Mouse (Mus musculus): ENCODE measurements around the gene Uhrf1. TPM values are rescaled to one million over a fixed set of nuclear protein-coding genes. Genes with fewer than 3 reads are reported as not detected.

Gene Uhrf1
- polyA plus RNA-seq, 1 experiment from 2014 or later, result 160 TPM

- WGBS, result 8% methylated on average over 18 of the region's 21 CpGs
- peak; percentile 90 for ATAC-seq (ENCODE audit: insufficient number of reproducible peaks, insufficient read depth, low FRiP score, low TSS enrichment)
- Histone ChIP-seq H3K9ac (peak within 1 kb of the TSS; percentile 56), H3K4me3 (peak within 1 kb of the TSS; percentile 45), H3K27me3 (no peaks in the 10 kb centered on the region), H3K4me1 (peaks cover 12% of the 10 kb centered on the region; the same call in 1 of the 2 replicates), H3K36me3 (peaks cover 26% of the 10 kb centered on the region), H3K9me3 (no peaks in the 10 kb centered on the region), H3K27ac (peak within 1 kb of the TSS; percentile 82), H3K4me2 (replicated peaks) (peak within 1 kb of the TSS; percentile 64)
Measured at GRCm38 (mm10) chr17:56276643-56277566, 26.2 kb upstream of the Uhrf1 start, which contains the start of gene Ticam1. Gene Ticam1, minus strand, starts transcription at chr17:56276786.

GRCm38 (mm10) chr17:56277567-56277893, 25.6 kb upstream of the Uhrf1 start:
- no peaks in the 10 kb centered on the region for H3K9me3 ChIP-seq

GRCm38 (mm10) chr17:56278340-56278739, 24.8 kb upstream of the Uhrf1 start:
- no peak for ATAC-seq (ENCODE audit: insufficient number of reproducible peaks, insufficient read depth, low FRiP score, low TSS enrichment)
- Histone ChIP-seq H3K4me2 (replicated peaks) (no peak overlapping the region), H3K4me1 (peaks cover 12% of the 10 kb centered on the region; the same call in 1 of the 2 replicates), H3K9ac (no peak overlapping the region), H3K27ac (no peak overlapping the region), H3K4me3 (no peak overlapping the region), H3K27me3 (no peaks in the 10 kb centered on the region), H3K9me3 (no peaks in the 10 kb centered on the region), H3K36me3 (peaks cover 33% of the 10 kb centered on the region)
- 95% methylated on average over 5 of the region's 5 CpGs for WGBS

More at GRCm38 (mm10) chr17:56277567-56277893, 25.6 kb upstream of the Uhrf1 start:
- Histone ChIP-seq H3K36me3 (peaks cover 27% of the 10 kb centered on the region), H3K4me1 (peaks cover 12% of the 10 kb centered on the region; the same call in 1 of the 2 replicates), H3K4me3 (peak overlapping the region; percentile 45; the same call in 1 of the 2 replicates), H3K27me3 (no peaks in the 10 kb centered on the region), H3K9ac (no peak overlapping the region), H3K4me2 (replicated peaks) (peak overlapping the region; percentile 64), H3K27ac (peak overlapping the region; percentile 82)
- 54% methylated on average over 2 of the region's 2 CpGs for WGBS
- no peak for ATAC-seq (ENCODE audit: insufficient number of reproducible peaks, insufficient read depth, low FRiP score, low TSS enrichment)

GRCm38 (mm10) chr17:56279481-56280155, 23.5 kb upstream of the Uhrf1 start:
- H3K27me3 ChIP-seq, result no peaks in the 10 kb centered on the region
- H3K27ac ChIP-seq, result no peak overlapping the region
- H3K9me3 ChIP-seq, result no peaks in the 10 kb centered on the region
- H3K4me2 ChIP-seq (replicated peaks), result no peak overlapping the region
- 88% methylated on average over 12 of the region's 12 CpGs for WGBS
- H3K4me1 ChIP-seq, result peaks cover 12% of the 10 kb centered on the region; the same call in 1 of the 2 replicates
- no peak overlapping the region for H3K9ac ChIP-seq
- ATAC-seq (ENCODE audit: insufficient number of reproducible peaks, insufficient read depth, low FRiP score, low TSS enrichment), result no peak
- H3K36me3 ChIP-seq, result peaks cover 40% of the 10 kb centered on the region
- no peak overlapping the region for H3K4me3 ChIP-seq

- no peak for ATAC-seq (ENCODE audit: insufficient number of reproducible peaks, insufficient read depth, low FRiP score, low TSS enrichment)
- no peak overlapping the region for H3K4me2 ChIP-seq (replicated peaks)
- no peaks in the 10 kb centered on the region for H3K9me3 ChIP-seq
- no peak overlapping the region for H3K4me3 ChIP-seq
- H3K27me3 ChIP-seq, result no peaks in the 10 kb centered on the region
- H3K4me1 ChIP-seq, result peaks cover 12% of the 10 kb centered on the region; the same call in 1 of the 2 replicates
- WGBS, result 91% methylated on average over 12 of the region's 12 CpGs
- no peak overlapping the region for H3K27ac ChIP-seq
- H3K36me3 ChIP-seq, result peaks cover 56% of the 10 kb centered on the region
- no peak overlapping the region for H3K9ac ChIP-seq
Measured at GRCm38 (mm10) chr17:56281193-56281592, 21.9 kb upstream of the Uhrf1 start.

- no peak overlapping the region for H3K9ac ChIP-seq
- no peak overlapping the region for H3K4me3 ChIP-seq
- H3K27me3 ChIP-seq, result no peaks in the 10 kb centered on the region
- peaks cover 63% of the 10 kb centered on the region for H3K36me3 ChIP-seq
- H3K27ac ChIP-seq, result no peak overlapping the region
- WGBS, result 73% methylated on average over 4 of the region's 4 CpGs
- ATAC-seq (ENCODE audit: insufficient number of reproducible peaks, insufficient read depth, low FRiP score, low TSS enrichment), result no peak
- H3K4me2 ChIP-seq (replicated peaks), result no peak overlapping the region
- peaks cover 7% of the 10 kb centered on the region for H3K4me1 ChIP-seq
- no peaks in the 10 kb centered on the region for H3K9me3 ChIP-seq
Measured at GRCm38 (mm10) chr17:56282802-56283201, 20.3 kb upstream of the Uhrf1 start.

GRCm38 (mm10) chr17:56283316-56283715, 19.8 kb upstream of the Uhrf1 start:
- H3K9ac ChIP-seq, result no peak overlapping the region
- no peaks in the 10 kb centered on the region for H3K27me3 ChIP-seq
- H3K27ac ChIP-seq, result no peak overlapping the region
- ATAC-seq (ENCODE audit: insufficient number of reproducible peaks, insufficient read depth, low FRiP score, low TSS enrichment), result no peak
- no peak overlapping the region for H3K4me2 ChIP-seq (replicated peaks)
- WGBS, result 90% methylated on average over 8 of the region's 8 CpGs
- H3K9me3 ChIP-seq, result no peaks in the 10 kb centered on the region
- H3K4me1 ChIP-seq, result peaks cover 12% of the 10 kb centered on the region
- H3K4me3 ChIP-seq, result no peak overlapping the region
- peaks cover 63% of the 10 kb centered on the region for H3K36me3 ChIP-seq

- H3K27ac ChIP-seq, result no peak overlapping the region
- H3K9me3 ChIP-seq, result no peaks in the 10 kb centered on the region
- H3K4me2 ChIP-seq (replicated peaks), result no peak overlapping the region
- no peaks in the 10 kb centered on the region for H3K27me3 ChIP-seq
- no peak for ATAC-seq (ENCODE audit: insufficient number of reproducible peaks, insufficient read depth, low FRiP score, low TSS enrichment)
- H3K4me3 ChIP-seq, result no peak overlapping the region
- peaks cover 22% of the 10 kb centered on the region for H3K4me1 ChIP-seq
- H3K36me3 ChIP-seq, result peaks cover 47% of the 10 kb centered on the region
- 92% methylated on average over 11 of the region's 11 CpGs for WGBS
- no peak overlapping the region for H3K9ac ChIP-seq
Measured at GRCm38 (mm10) chr17:56285995-56286394, 17.1 kb upstream of the Uhrf1 start.

GRCm38 (mm10) chr17:56287830-56288229, 15.3 kb upstream of the Uhrf1 start:
- H3K4me2 ChIP-seq (replicated peaks), result peak overlapping the region; percentile 27
- no peak overlapping the region for H3K9ac ChIP-seq
- no peak for ATAC-seq (ENCODE audit: insufficient number of reproducible peaks, insufficient read depth, low FRiP score, low TSS enrichment)
- H3K4me3 ChIP-seq, result no peak overlapping the region
- H3K9me3 ChIP-seq, result no peaks in the 10 kb centered on the region
- WGBS, result 59% methylated on average over 3 of the region's 3 CpGs
- no peaks in the 10 kb centered on the region for H3K27me3 ChIP-seq
- H3K27ac ChIP-seq, result peak overlapping the region; percentile 32
- peaks cover 34% of the 10 kb centered on the region for H3K36me3 ChIP-seq
- H3K4me1 ChIP-seq, result peaks cover 27% of the 10 kb centered on the region

- Histone ChIP-seq H3K27ac (peak overlapping the region; percentile 96), H3K36me3 (peaks cover 29% of the 10 kb centered on the region), H3K4me1 (peaks cover 27% of the 10 kb centered on the region), H3K4me3 (peak overlapping the region; percentile 53), H3K9ac (peak overlapping the region; percentile 63), H3K4me2 (replicated peaks) (peak overlapping the region; percentile 76), H3K27me3 (no peaks in the 10 kb centered on the region), H3K9me3 (no peaks in the 10 kb centered on the region)
- ATAC-seq (ENCODE audit: insufficient number of reproducible peaks, insufficient read depth, low FRiP score, low TSS enrichment), result no peak
- 29% methylated on average over 3 of the region's 3 CpGs for WGBS
Measured at GRCm38 (mm10) chr17:56288866-56289265, 14.3 kb upstream of the Uhrf1 start.

- peak overlapping the region; percentile 63 for H3K9ac ChIP-seq
- H3K9me3 ChIP-seq, result no peaks in the 10 kb centered on the region
- H3K27me3 ChIP-seq, result no peaks in the 10 kb centered on the region
- H3K4me3 ChIP-seq, result peak overlapping the region; percentile 53
- H3K4me1 ChIP-seq, result peaks cover 27% of the 10 kb centered on the region
- H3K4me2 ChIP-seq (replicated peaks), result peak overlapping the region; percentile 76
- peak; percentile 8 for ATAC-seq (ENCODE audit: insufficient number of reproducible peaks, insufficient read depth, low FRiP score, low TSS enrichment)
- under 1% methylated on average over 23 of the region's 23 CpGs for WGBS
- peaks cover 23% of the 10 kb centered on the region for H3K36me3 ChIP-seq
- H3K27ac ChIP-seq, result peak overlapping the region; percentile 96
Measured at GRCm38 (mm10) chr17:56289371-56290331, 13.5 kb upstream of the Uhrf1 start.
